Mouse (Mus musculus) brain, embryonic 14.5 days (tissue): ENCODE results near the gene Xrcc4. TPM values are rescaled to one million over a fixed set of nuclear protein-coding genes. Genes with fewer than 3 reads are reported as not detected.

Source experiments
- DNase-seq: peaks from one replicate; pipeline ENCODE4 v3.0.0-alpha.2; 2011; ENCODE audit warnings: low read depth
- CTCF ChIP-seq: fragments of 200-500 bp; IDR thresholded peaks from 2 replicates; pipeline ENCODE4 v1.5.1; 2012; ENCODE audit warnings: inconsistent platforms, mild to moderate bottlenecking, moderate library complexity, borderline replicate concordance; ENCODE audit not compliant: insufficient read depth, insufficient read length; ENCODE audit errors: extremely low read depth
- POLR2A ChIP-seq: fragments of 200-500 bp; IDR thresholded peaks from 2 replicates; pipeline ENCODE4 v1.6.1; 2012; ENCODE audit warnings: mild to moderate bottlenecking, inconsistent platforms, borderline replicate concordance; ENCODE audit not compliant: poor library complexity, insufficient read depth, insufficient read length, severe bottlenecking; ENCODE audit errors: extremely low read depth
- polyA plus RNA-seq: library from polyadenylated mRNA; depleted of rRNA; stranded (reverse); fragments of >200 nt; gene quantifications from 2 replicates; pipeline ENCODE4 v1.2.3, GENCODE M21; 2012

The Xrcc4 gene
- polyA plus RNA-seq, 1 experiment, result 6.1 TPM

GRCm38 (mm10) chr13:89913891-89914290, 175.5 kb downstream of the Xrcc4 start:
- TF ChIP-seq POLR2A, result no peak
- no peak for TF ChIP-seq CTCF
- no peak for DNase-seq

- no peak for DNase-seq
- TF ChIP-seq CTCF (no peak), POLR2A (no peak)
Observed at GRCm38 (mm10) chr13:89906120-89906519, 183.3 kb downstream of the Xrcc4 start.

- TF ChIP-seq CTCF, result no peak
- TF ChIP-seq POLR2A, result no peak
- DNase-seq, result no peak
Observed at GRCm38 (mm10) chr13:89899066-89899465, 190.3 kb downstream of the Xrcc4 start.

GRCm38 (mm10) chr13:89892140-89892539, 197.3 kb downstream of the Xrcc4 start:
- DNase-seq, result no peak
- TF ChIP-seq POLR2A (no peak), CTCF (no peak)

GRCm38 (mm10) chr13:89890159-89890558, 199.2 kb downstream of the Xrcc4 start:
- no peak for DNase-seq
- TF ChIP-seq POLR2A, result no peak
- no peak for TF ChIP-seq CTCF

GRCm38 (mm10) chr13:89889074-89889473, 200.3 kb downstream of the Xrcc4 start:
- peak; percentile 37 for DNase-seq

GRCm38 (mm10) chr13:89883523-89883922, 205.9 kb downstream of the Xrcc4 start:
- no peak for TF ChIP-seq CTCF
- no peak for TF ChIP-seq POLR2A
- DNase-seq, result no peak

More at GRCm38 (mm10) chr13:89889074-89889473, 200.3 kb downstream of the Xrcc4 start:
- TF ChIP-seq CTCF, result no peak
- TF ChIP-seq POLR2A, result no peak

GRCm38 (mm10) chr13:89881281-89881680, 208.1 kb downstream of the Xrcc4 start:
- TF ChIP-seq POLR2A (no peak), CTCF (no peak)
- DNase-seq, result peak; percentile 95

GRCm38 (mm10) chr13:89878832-89879468, 210.5 kb downstream of the Xrcc4 start:
- TF ChIP-seq CTCF (no peak), POLR2A (no peak)

GRCm38 (mm10) chr13:89875499-89875898, 213.9 kb downstream of the Xrcc4 start:
- TF ChIP-seq CTCF (no peak), POLR2A (no peak)
- DNase-seq, result no peak

More at GRCm38 (mm10) chr13:89878832-89879468, 210.5 kb downstream of the Xrcc4 start:
- DNase-seq, result peak; percentile 85

GRCm38 (mm10) chr13:89872725-89873124, 216.7 kb downstream of the Xrcc4 start:
- TF ChIP-seq POLR2A (no peak), CTCF (no peak)
- DNase-seq, result no peak

- TF ChIP-seq CTCF (no peak), POLR2A (no peak)
- DNase-seq, result no peak
Observed at GRCm38 (mm10) chr13:89854139-89854538, 235.3 kb downstream of the Xrcc4 start.

GRCm38 (mm10) chr13:89850746-89851145, 238.7 kb downstream of the Xrcc4 start:
- DNase-seq, result peak; percentile 17

GRCm38 (mm10) chr13:89849955-89850354, 239.5 kb downstream of the Xrcc4 start:
- no peak for DNase-seq
- TF ChIP-seq POLR2A, result no peak
- TF ChIP-seq CTCF, result no peak

More at GRCm38 (mm10) chr13:89850746-89851145, 238.7 kb downstream of the Xrcc4 start:
- TF ChIP-seq POLR2A (no peak), CTCF (no peak)
